Mouse (Mus musculus) CH12.LX (cell line): ENCODE data around the gene Sgms1. TPM values are rescaled to one million over a fixed set of nuclear protein-coding genes. Genes with fewer than 3 reads are reported as not detected.

ENCODE experiments used
- DNase-seq: peaks from one replicate; pipeline ENCODE4 v3.0.0-alpha.2; 2013; ENCODE audit errors: extremely low read depth
- H3K27ac ChIP-seq: 2 replicates; pipeline ENCODE4 v1.5.1; 2012; ENCODE audit warnings: low read depth, mild to moderate bottlenecking, control low read depth, moderate library complexity; ENCODE audit not compliant: insufficient read depth
- H3K27me3 ChIP-seq: replicated peaks from 2 replicates; pipeline ENCODE3; 2012; ENCODE audit warnings: inconsistent platforms
- H3K36me3 ChIP-seq, 2 experiments: replicated peaks in 1 of 2; 2 replicates each; pipeline versions ENCODE3 to v1.6.1; 2012; ENCODE audit warnings: inconsistent platforms in 1 of 2, low read length in 1 of 2, mild to moderate bottlenecking in 1 of 2, mixed read lengths in 1 of 2, moderate library complexity in 1 of 2; ENCODE audit not compliant: control insufficient read depth in 1 of 2, insufficient read depth in 1 of 2
- H3K4me1 ChIP-seq, 2 experiments: 2 replicates each; pipeline ENCODE4 v1.6.1; 2012; ENCODE audit warnings: inconsistent platforms in 1 of 2, moderate library complexity in 1 of 2; ENCODE audit not compliant: insufficient read depth in 2 of 2, control insufficient read depth in 1 of 2
- H3K4me2 ChIP-seq: 2 replicates; pipeline ENCODE4 v1.6.1; 2012; ENCODE audit warnings: low read depth, mild to moderate bottlenecking, control low read depth; ENCODE audit not compliant: poor library complexity, insufficient read depth, severe bottlenecking
- H3K4me3 ChIP-seq, 3 experiments: fragments of 150-350 bp in 1 of 3; sonication (generic) in 1 of 3; replicated peaks in 1 of 3; 2 replicates each; pipeline versions ENCODE3 to v1.5.1; 2011 to 2012; ENCODE audit warnings: low read depth in 2 of 3, low read length in 2 of 3, mild to moderate bottlenecking in 2 of 3, moderate library complexity in 2 of 3, control low read depth in 1 of 3, improper control_type of control experiment in 1 of 3, inconsistent platforms in 1 of 3, mixed read lengths in 1 of 3; ENCODE audit not compliant: poor library complexity in 1 of 3
- H3K79me2 ChIP-seq: replicated peaks from 2 replicates; pipeline ENCODE4 v1.6.1; 2012; ENCODE audit warnings: mild to moderate bottlenecking, moderate library complexity; ENCODE audit not compliant: control insufficient read depth, poor library complexity, insufficient read depth, severe bottlenecking; ENCODE audit errors: extremely low read depth
- H3K9ac ChIP-seq: 2 replicates; pipeline ENCODE4 v1.6.1; 2012; ENCODE audit warnings: low read depth, mild to moderate bottlenecking, control low read depth, moderate library complexity; ENCODE audit not compliant: insufficient read depth
- H3K9me3 ChIP-seq: replicated peaks from 2 replicates; pipeline ENCODE3; 2012; ENCODE audit warnings: low read length, inconsistent platforms, mixed read lengths
- BHLHE40 ChIP-seq: IDR thresholded peaks from 2 replicates; pipeline ENCODE4 v1.6.1; 2011; ENCODE audit warnings: mild to moderate bottlenecking, low read depth, low read length, improper control_type of control experiment
- CHD2 ChIP-seq: IDR thresholded peaks from 2 replicates; pipeline ENCODE4 v1.6.1; 2011; ENCODE audit warnings: low read length, improper control_type of control experiment
- CTCF ChIP-seq, 2 experiments: IDR thresholded peaks in 1 of 2; conservative IDR thresholded peaks in 1 of 2; 2 replicates each; pipeline ENCODE4 v1.5.1; 2011 to 2012; ENCODE audit warnings: low read depth in 2 of 2, low read length in 2 of 2, improper control_type of control experiment in 1 of 2, inconsistent platforms in 1 of 2, mild to moderate bottlenecking in 1 of 2, moderate library complexity in 1 of 2
- E2F4 ChIP-seq: IDR thresholded peaks from 2 replicates; pipeline ENCODE4 v1.6.1; 2011; ENCODE audit warnings: low read depth, low read length, improper control_type of control experiment; ENCODE audit not compliant: insufficient replicate concordance
- ELF1 ChIP-seq: IDR thresholded peaks from 2 replicates; pipeline ENCODE4 v1.6.1; 2014; ENCODE audit warnings: low read depth, mild to moderate bottlenecking, inconsistent platforms, low read length, improper control_type of control experiment
- HCFC1 ChIP-seq: IDR thresholded peaks from 2 replicates; pipeline ENCODE4 v1.6.1; 2012; ENCODE audit warnings: low read depth, mild to moderate bottlenecking, inconsistent platforms, low read length, improper control_type of control experiment
- KAT2A ChIP-seq: IDR thresholded peaks from 2 replicates; pipeline ENCODE4 v1.6.1; 2012; ENCODE audit warnings: low read length, improper control_type of control experiment, inconsistent platforms; ENCODE audit not compliant: insufficient replicate concordance
- MYC ChIP-seq: IDR thresholded peaks from 2 replicates; pipeline ENCODE4 v1.6.1; 2011; ENCODE audit warnings: low read depth, mild to moderate bottlenecking, improper control_type of control experiment, low read length
- PAX5 ChIP-seq: IDR thresholded peaks from 2 replicates; pipeline ENCODE4 v1.6.1; 2012; ENCODE audit warnings: low read length, inconsistent platforms, mixed read lengths
- POLR2AphosphoS2 ChIP-seq: IDR thresholded peaks from 2 replicates; pipeline ENCODE4 v1.6.1; 2011; ENCODE audit warnings: low read depth, low read length, improper control_type of control experiment
- SIN3A ChIP-seq: IDR thresholded peaks from 2 replicates; pipeline ENCODE4 v1.6.1; 2012; ENCODE audit warnings: low read length, improper control_type of control experiment, inconsistent platforms
- SMC3 ChIP-seq: IDR thresholded peaks from 2 replicates; pipeline ENCODE4 v1.6.1; 2011; ENCODE audit warnings: low read depth, low read length, improper control_type of control experiment
- TCF12 ChIP-seq: IDR thresholded peaks from 2 replicates; pipeline ENCODE4 v1.6.1; 2014; ENCODE audit warnings: low read depth, mild to moderate bottlenecking, inconsistent platforms, low read length, improper control_type of control experiment
- UBTF ChIP-seq: IDR thresholded peaks from 2 replicates; pipeline ENCODE4 v1.6.1; 2012; ENCODE audit warnings: low read depth, mild to moderate bottlenecking, inconsistent platforms, low read length, improper control_type of control experiment, moderate library complexity
- USF1 ChIP-seq: IDR thresholded peaks from 2 replicates; pipeline ENCODE4 v1.6.1; 2014; ENCODE audit warnings: low read depth, mild to moderate bottlenecking, inconsistent platforms, low read length, improper control_type of control experiment
- ZC3H11A ChIP-seq: IDR thresholded peaks from 2 replicates; pipeline ENCODE4 v1.6.1; 2012; ENCODE audit warnings: low read depth, mild to moderate bottlenecking, inconsistent platforms, low read length, improper control_type of control experiment
- dilution Hi-C: fragments of 300-500 bp; cut with MboI; formaldehyde crosslinking; loops from 2 replicates; pipeline ENCODE4 v1.14.3; 2020; ENCODE audit warnings: low sequenced_read_pairs; ENCODE audit not compliant: extremely low pct_unique_long_range_greater_than_20kb, extremely low pct_ligation_motif_present
- in situ Hi-C: fragments of 300-500 bp; cut with MboI; formaldehyde crosslinking; loops from 3 replicates; pipeline ENCODE4 v1.14.3; 2019; ENCODE audit warnings: low sequenced_read_pairs, low pct_ligation_motif_present, low pct_unique_long_range_greater_than_20kb, mixed read lengths
- polyA plus RNA-seq: library from polyadenylated mRNA; unstranded; fragments of >175 nt; gene quantifications from 2 replicates; pipeline ENCODE4 v1.2.1, GENCODE M21; 2012; ENCODE audit warnings: low read depth; ENCODE audit not compliant: insufficient read length
- total RNA-seq, 2 experiments: library from RNA; depleted of rRNA; stranded (reverse); fragments of 300-350 nt in 1 of 2; fragments of >200 nt in 1 of 2; gene quantifications; 2 replicates each; pipeline ENCODE4 v1.2.3; 2012 to 2014

Gene Sgms1
- total and polyA plus RNA-seq, 3 experiments = 1.4 to 1.8 (median 1.8) TPM

GRCm38 (mm10) chr19:32334751-32335150 is 54.8 kb downstream of the Sgms1 start:
- Histone ChIP-seq H3K4me3 (no peak overlapping the region), H3K4me1 (no peaks in the 10 kb centered on the region), H3K9me3 (no peaks in the 10 kb centered on the region), H3K9ac (no peak overlapping the region), H3K27me3 (no peaks in the 10 kb centered on the region), H3K4me2 (no peak overlapping the region), H3K36me3 (no peaks in the 10 kb centered on the region), H3K27ac (no peak overlapping the region), H3K79me2 (no peaks in the 10 kb centered on the region)
- TF ChIP-seq PAX5 (no peak), SIN3A (no peak), ZC3H11A (no peak), UBTF (no peak), BHLHE40 (no peak), CTCF (conservative IDR thresholded peaks at IDR 0.05 in 1 of 2, IDR thresholded peaks at IDR 0.05 in 1 of 2; ENCODE audit: low read depth in 2 of 2, low read length in 2 of 2) (no peak), USF1 (no peak), TCF12 (no peak), SMC3 (no peak), POLR2AphosphoS2 (no peak), E2F4 (no peak)
- DNase-seq = no peak
- in situ Hi-C loops (no loop called here), dilution Hi-C loops (no loop called here)

- Histone ChIP-seq H3K4me3 (no peak overlapping the region), H3K27me3 (no peaks in the 10 kb centered on the region), H3K4me2 (no peak overlapping the region), H3K27ac (no peak overlapping the region), H3K36me3 (no peaks in the 10 kb centered on the region), H3K9me3 (no peaks in the 10 kb centered on the region), H3K79me2 (no peaks in the 10 kb centered on the region), H3K4me1 (no peaks in the 10 kb centered on the region), H3K9ac (no peak overlapping the region)
- dilution Hi-C loops (no loop called here), in situ Hi-C loops (no loop called here)
- TF ChIP-seq CTCF (conservative IDR thresholded peaks at IDR 0.05 in 1 of 2, IDR thresholded peaks at IDR 0.05 in 1 of 2; ENCODE audit: low read depth in 2 of 2, low read length in 2 of 2) (no peak), TCF12 (no peak), HCFC1 (no peak), KAT2A (no peak), ELF1 (no peak), CHD2 (no peak), MYC (no peak)
- no peak for DNase-seq
Observed at GRCm38 (mm10) chr19:32333544-32333943, 56.0 kb downstream of the Sgms1 start.
